ENCODE assay signal across 9 mouse cellular contexts in the genomic region with DNA sequence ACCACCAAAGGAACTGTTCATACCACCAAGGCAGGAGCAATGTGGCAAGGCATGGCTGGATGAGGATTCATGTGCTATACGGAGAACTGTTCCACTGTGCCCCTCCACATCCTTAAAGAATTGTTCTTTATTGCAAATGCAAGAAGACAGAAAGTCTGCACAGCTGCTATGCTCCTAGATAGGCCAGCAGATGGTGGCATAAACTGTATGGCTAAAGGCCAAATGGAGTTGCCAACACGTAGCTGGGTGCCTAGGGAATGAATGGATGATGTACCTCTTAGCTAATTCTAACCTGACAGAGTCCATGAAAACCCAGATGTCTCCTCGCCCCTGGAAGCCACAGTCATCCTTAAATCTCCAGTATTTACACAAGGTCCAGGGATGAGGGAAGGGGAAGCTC.
DNase-seq lines count a peak whose midpoint lies in the region; ATAC-seq lines count a peak whose summit lies in the region.
"Had no signal": no experiment of that assay in that cellular context is flagged by ENCODE, and none has a peak within 500 bp of the region (broad histone marks: within the 10 kb centered on the region; RNA-seq: fewer than 3 reads in every experiment).

No protein-coding gene starts in this region.

- H3K9ac ChIP-seq in midbrain, embryonic 15.5 days: no peak overlapping the region
- no peak overlapping the region for H3K9ac ChIP-seq in midbrain, embryonic 11.5 days (ENCODE audit: low read length)

- no peak overlapping the region for H3K4me2 ChIP-seq in midbrain, embryonic 15.5 days
- no peak overlapping the region for H3K4me2 ChIP-seq in midbrain, embryonic 11.5 days

- ATAC-seq in midbrain, embryonic 15.5 days (replicated peaks): 0 out of 2 replicates have a peak, but pooled peaks have one; percentile 33
- no peak for ATAC-seq in midbrain, embryonic 11.5 days (ENCODE audit: low FRiP score)

- no peaks in the 10 kb centered on the region for H3K9me3 ChIP-seq in midbrain, embryonic 15.5 days
- H3K9me3 ChIP-seq in midbrain, embryonic 11.5 days (ENCODE audit: control insufficient read depth, low read length): no peaks in the 10 kb centered on the region

- H3K4me1 ChIP-seq in midbrain, embryonic 15.5 days: no peaks in the 10 kb centered on the region
- no peaks in the 10 kb centered on the region for H3K4me1 ChIP-seq in midbrain, embryonic 11.5 days (ENCODE audit: control insufficient read depth, insufficient read depth, low read length)

- no peak overlapping the region for H3K27ac ChIP-seq in midbrain, embryonic 15.5 days
- H3K27ac ChIP-seq in midbrain, embryonic 11.5 days (ENCODE audit: low read depth, low read length): no peak overlapping the region
- H3K27ac ChIP-seq: macrophage had no signal

- H3K27me3 ChIP-seq in midbrain, embryonic 15.5 days (replicated peaks): no peaks in the 10 kb centered on the region
- no peaks in the 10 kb centered on the region for H3K27me3 ChIP-seq in midbrain, embryonic 11.5 days (ENCODE audit: control insufficient read depth, insufficient read depth, low read length)

- H3K36me3 ChIP-seq in midbrain, embryonic 15.5 days (replicated peaks): no peaks in the 10 kb centered on the region
- H3K36me3 ChIP-seq in midbrain, embryonic 11.5 days (ENCODE audit: control insufficient read depth, insufficient read depth, low read length): no peaks in the 10 kb centered on the region

- 56% methylated on average over 3 of the region's 3 CpGs for WGBS in midbrain, embryonic 15.5 days
- WGBS in midbrain, embryonic 11.5 days: 75% methylated on average over 3 of the region's 3 CpGs

- no peak overlapping the region for H3K4me3 ChIP-seq in midbrain, embryonic 15.5 days
- no peak overlapping the region for H3K4me3 ChIP-seq in midbrain, embryonic 11.5 days (ENCODE audit: low read depth, low read length)

- DNase-seq in adrenal gland, postnatal 14 days: peak; percentile 9
- DNase-seq in adrenal gland, postnatal 25 days: no peak
- DNase-seq in midbrain, embryonic 11.5 days (ENCODE audit: low spot score, missing footprints): no peak
- DNase-seq in layer of hippocampus, postnatal 10 days (ENCODE audit: low spot score in 2 of 2): peak; percentile 27 to 36
- DNase-seq in right cerebral cortex, postnatal 14 days: peak; percentile 8
- DNase-seq in T-cell, adult 2 months (ENCODE audit: low spot score): no peak
- DNase-seq in MN1 (ENCODE audit: low spot score): no peak

Comparison
In these comparisons a context has a peak if more than half of its experiments do, and no peak if none do; other contexts are left out.
1. DNase-seq: peak in adrenal gland, postnatal 14 days (single experiment), layer of hippocampus, postnatal 10 days (2 of 2) and right cerebral cortex, postnatal 14 days (single experiment); none in adrenal gland, postnatal 25 days (single experiment), midbrain, embryonic 11.5 days (single experiment), T-cell, adult 2 months (single experiment) and MN1 (single experiment).